Mouse (Mus musculus) gastrocnemius, postnatal 10 days (tissue): ENCODE results near the gene Gpc3. TPM values are rescaled to one million over a fixed set of nuclear protein-coding genes. Genes with fewer than 3 reads are reported as not detected.

Source experiments
- DNase-seq: peaks from one replicate; pipeline ENCODE4 v3.0.0; 2021; ENCODE audit warnings: mixed read lengths
- total RNA-seq, 2 experiments: library from RNA; stranded (reverse); gene quantifications; 2 replicates each; pipeline ENCODE4 v1.2.3; 2021

Gene Gpc3
- total RNA-seq, 2 experiments from 2014 or later, result 92.2 to 118 TPM

- DNase-seq, result no peak
These were observed 55.2 kb downstream of the Gpc3 start for GRCm38 (mm10) chrX:52558526-52558925.

- DNase-seq, result peak; percentile 23
These were observed 56.3 kb downstream of the Gpc3 start for GRCm38 (mm10) chrX:52557489-52557888.

DNA sequence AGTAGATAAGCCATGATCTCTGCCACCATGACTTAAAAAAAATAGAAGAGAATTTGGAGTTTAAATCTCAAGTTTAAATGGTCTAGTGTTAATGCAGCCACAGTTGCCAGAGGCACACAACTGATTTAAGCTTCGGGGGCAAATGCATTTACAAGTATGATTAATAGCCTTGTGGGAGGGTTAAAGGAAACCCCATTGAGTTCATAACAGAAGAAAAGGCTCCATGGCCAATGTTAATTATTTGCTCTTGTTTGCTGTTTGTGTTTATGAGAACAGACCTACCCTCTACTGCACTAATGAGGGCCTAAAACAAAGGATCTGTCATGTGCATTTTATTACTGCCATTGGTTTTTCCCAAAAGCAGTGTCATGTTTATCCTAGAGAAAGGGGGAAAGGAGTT, 62.5 kb downstream of the Gpc3 start:
- no peak for DNase-seq

GRCm38 (mm10) chrX:52544623-52545022, 69.1 kb downstream of the Gpc3 start:
- no peak for DNase-seq

DNA sequence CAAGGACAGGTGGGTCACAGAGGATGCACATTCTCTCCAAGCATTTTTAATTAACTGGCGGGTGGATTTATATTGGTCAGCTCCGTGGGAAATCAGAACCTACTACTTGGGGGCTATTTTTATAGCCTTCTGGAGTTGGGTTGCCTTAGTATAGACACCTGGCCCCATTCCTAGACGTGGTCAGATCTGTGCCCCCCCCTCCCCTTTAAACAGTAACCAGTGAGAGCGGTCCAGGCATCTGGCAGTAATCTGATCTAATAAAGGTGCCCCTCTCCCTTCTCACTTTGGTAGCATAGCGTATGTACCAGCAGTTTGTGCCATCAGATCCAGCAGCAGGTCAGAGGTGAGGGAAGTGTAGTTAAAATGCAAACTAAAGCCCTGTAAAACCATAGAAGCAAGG, 76.5 kb downstream of the Gpc3 start:
- no peak for DNase-seq

GRCm38 (mm10) chrX:52533766-52534165, 80.0 kb downstream of the Gpc3 start:
- no peak for DNase-seq

DNA sequence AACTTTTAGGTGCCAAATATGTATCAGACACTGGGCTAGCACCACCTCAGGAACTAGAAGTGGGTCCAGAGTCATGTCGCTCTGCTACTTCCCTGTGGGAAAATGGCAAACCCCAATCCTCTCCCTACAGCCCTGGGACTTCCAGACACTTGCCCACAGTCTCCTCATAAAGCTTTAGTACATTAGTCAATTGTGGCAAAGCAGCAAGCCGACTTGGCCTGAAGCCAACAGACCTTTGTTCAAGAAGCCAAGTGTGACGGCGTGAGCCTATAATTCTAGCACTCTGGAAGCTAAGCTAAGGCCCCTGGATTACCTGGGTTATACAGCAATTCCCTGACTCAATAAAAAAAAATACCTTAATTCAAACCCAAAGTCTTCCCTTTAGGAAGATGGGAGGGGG, 80.7 kb downstream of the Gpc3 start:
- no peak for DNase-seq

GRCm38 (mm10) chrX:52532124-52532523, 81.6 kb downstream of the Gpc3 start:
- no peak for DNase-seq

GRCm38 (mm10) chrX:52526086-52526485, 87.7 kb downstream of the Gpc3 start:
- DNase-seq, result no peak

DNA sequence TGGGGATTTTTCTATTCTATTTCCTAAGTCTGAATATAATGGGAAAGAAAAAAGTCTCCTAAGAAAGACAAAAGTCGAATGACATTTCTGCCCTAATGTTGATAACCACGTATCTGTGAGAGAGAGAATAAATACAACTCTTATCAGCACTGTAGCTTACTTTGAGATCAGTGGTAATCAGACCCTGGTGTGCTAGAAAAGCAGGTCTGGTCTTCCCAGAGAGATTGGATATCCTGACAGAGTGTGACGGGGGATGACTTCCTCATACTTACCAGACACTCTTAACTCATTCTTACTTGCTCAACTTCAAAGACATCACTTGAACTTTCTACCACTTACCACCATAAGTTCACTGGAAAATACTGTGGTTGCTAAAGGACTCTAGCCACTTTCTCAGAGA, 88.6 kb downstream of the Gpc3 start:
- DNase-seq, result no peak

DNA sequence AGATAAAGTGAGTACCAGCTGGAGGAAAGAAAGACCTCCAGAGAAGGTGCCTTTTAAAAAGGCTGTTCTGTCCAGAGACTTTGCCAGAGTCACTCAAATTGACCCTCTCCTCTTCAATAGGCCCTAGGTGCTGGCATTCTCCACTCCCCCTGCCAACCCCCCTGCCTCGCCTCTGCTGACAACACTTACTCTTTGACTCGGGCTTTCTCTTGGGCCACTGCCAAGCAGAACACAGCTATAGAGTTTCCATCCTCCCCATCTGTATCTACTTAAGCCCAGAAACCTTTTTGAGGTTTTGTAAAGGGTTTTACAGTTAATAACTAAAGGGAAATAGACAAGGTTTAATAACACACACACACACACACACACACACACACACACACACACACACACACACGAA, 99.2 kb downstream of the Gpc3 start:
- peak; percentile 20 for DNase-seq

- no peak for DNase-seq
These were observed 102.6 kb downstream of the Gpc3 start for GRCm38 (mm10) chrX:52511151-52511550.

GRCm38 (mm10) chrX:52503857-52504256, 109.9 kb downstream of the Gpc3 start:
- no peak for DNase-seq

DNA sequence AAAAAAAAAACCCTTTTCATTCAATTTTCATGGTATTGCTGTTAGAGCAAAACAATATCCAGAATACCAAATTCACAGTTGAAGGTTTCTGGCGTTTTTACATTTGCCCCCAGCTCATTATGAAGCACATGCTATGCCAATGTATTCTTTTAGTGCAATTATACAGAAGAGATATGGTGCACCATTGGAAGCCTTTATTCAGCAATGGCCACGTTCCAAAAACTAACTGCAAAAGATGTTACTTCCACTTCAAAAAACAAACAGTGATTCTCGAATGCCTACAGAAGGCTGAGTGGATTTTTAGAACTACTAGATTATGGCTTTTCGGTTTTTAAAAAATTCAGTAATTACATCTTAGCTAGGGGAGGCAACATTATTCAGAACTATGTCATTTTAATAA, 124.3 kb downstream of the Gpc3 start:
- no peak for DNase-seq

GRCm38 (mm10) chrX:52455074-52455588, 158.6 kb downstream of the Gpc3 start:
- no peak for DNase-seq

- DNase-seq, result peak; percentile 54
These were observed 160.1 kb downstream of the Gpc3 start for GRCm38 (mm10) chrX:52453445-52454182.

DNA sequence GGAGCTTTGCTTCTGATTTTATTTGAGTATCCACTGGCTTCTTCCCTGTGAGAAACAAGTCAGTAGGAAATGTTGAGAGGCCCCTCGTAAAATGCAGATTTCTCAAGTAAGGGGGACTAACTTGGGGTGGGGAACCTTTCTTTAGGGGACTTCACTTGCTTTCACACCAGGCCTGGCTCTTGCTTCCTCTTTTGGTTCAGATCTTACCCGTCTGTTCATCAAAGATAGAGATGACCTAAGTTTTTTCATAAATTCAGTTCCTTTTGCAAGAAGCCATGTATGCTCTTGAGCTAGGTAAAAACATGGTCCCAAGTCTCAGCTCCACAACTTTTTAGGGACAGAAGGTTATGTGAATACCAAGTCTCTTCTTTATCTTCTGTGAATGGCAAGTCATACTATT, 164.6 kb downstream of the Gpc3 start:
- DNase-seq, result no peak

- DNase-seq, result no peak
These were observed 165.3 kb downstream of the Gpc3 start for GRCm38 (mm10) chrX:52448496-52448895.

- DNase-seq, result no peak
These were observed 167.2 kb downstream of the Gpc3 start for GRCm38 (mm10) chrX:52446530-52446929.

- no peak for DNase-seq
These were observed 168.8 kb downstream of the Gpc3 start for GRCm38 (mm10) chrX:52444977-52445376.

DNA sequence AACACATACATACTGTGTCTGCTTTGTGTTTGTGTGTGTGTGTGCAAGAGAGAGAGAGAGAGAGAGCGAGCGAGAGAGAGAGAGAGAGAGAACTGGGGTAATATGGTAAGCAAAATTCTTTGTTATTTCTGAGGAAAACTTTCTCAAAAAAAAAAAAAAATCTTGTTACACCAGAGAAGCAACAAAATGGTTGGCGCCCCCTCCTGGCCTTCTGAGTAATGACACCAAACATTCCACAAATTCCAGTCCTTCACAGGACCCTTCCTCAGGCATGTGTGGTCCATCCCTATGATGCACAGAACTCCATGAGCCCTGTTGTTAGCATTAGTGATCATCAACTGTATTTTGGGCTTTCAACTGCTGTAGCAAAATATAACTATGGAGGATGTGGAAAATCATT, 172.0 kb downstream of the Gpc3 start:
- no peak for DNase-seq

DNA sequence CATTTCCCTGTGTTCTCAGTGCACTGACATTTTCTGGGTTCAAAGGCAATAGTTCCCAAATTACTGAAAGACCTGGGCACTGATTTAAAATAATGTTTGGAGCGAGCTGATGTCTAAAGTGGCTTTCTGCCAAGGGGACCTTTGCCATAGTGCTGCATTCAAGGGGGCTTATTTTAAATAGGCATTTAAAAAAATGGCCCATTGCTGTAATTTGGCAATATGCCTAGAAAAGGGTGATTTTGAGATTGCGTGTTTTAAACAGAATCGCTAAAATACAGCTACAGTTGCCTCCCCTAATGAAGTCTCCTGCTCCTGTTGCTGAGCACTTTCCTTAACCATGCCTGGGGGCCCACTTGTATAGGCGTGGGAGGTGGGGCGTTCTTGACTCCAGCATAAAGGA, 174.3 kb downstream of the Gpc3 start:
- DNase-seq, result no peak

GRCm38 (mm10) chrX:52425605-52426004, 188.1 kb downstream of the Gpc3 start:
- no peak for DNase-seq

- DNase-seq, result no peak
These were observed 193.9 kb downstream of the Gpc3 start for GRCm38 (mm10) chrX:52419850-52420249.
